Mouse (Mus musculus) MEL (cell line): Measurements from ENCODE around the gene Tmem121.

Experiments
- CTCF ChIP-seq, 3 experiments: IDR thresholded peaks in 2 of 3; conservative IDR thresholded peaks in 1 of 3; 2 replicates each; pipeline ENCODE4 v1.5.1; 2011 to 2012; ENCODE audit warnings: low read length in 3 of 3, low read depth in 2 of 3, mild to moderate bottlenecking in 2 of 3, improper control_type of control experiment in 1 of 3, inconsistent platforms in 1 of 3, mixed read lengths in 1 of 3, moderate library complexity in 1 of 3; ENCODE audit not compliant: control insufficient read depth in 1 of 3, insufficient read depth in 1 of 3, poor library complexity in 1 of 3, severe bottlenecking in 1 of 3
- GATA1 ChIP-seq: IDR thresholded peaks from 2 replicates; pipeline ENCODE4 v1.6.1; 2011; ENCODE audit warnings: low read depth, low read length, improper control_type of control experiment
- KAT2A ChIP-seq: conservative IDR thresholded peaks from 2 replicates; pipeline ENCODE4 v1.6.1; 2012; ENCODE audit warnings: low read depth, low read length, improper control_type of control experiment, inconsistent platforms
- ZNF384 ChIP-seq: IDR thresholded peaks from 2 replicates; pipeline ENCODE4 v1.6.1; 2012; ENCODE audit warnings: low read depth, mild to moderate bottlenecking, inconsistent platforms, low read length, improper control_type of control experiment

DNA sequence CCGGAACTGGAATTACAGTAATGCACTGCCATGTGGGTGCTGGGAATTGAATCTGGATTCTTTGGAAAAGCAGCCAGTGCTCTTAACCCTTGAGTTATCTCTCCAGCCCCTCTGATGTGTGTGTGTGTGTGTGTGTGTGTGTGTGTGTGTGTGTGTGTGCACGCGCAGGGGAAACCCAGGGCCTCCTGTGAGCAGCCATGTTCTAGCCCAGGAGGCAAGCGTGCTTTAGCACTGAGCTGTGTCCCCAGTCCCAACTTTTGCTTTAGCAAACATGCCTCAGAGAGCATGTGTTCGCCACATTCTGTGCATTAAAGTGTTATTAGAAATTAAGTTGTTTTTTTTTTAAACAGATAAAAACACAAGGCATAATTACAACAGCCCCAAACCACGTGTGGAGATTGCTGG is 39.0 kb downstream of the Tmem121 start:
- TF ChIP-seq CTCF (IDR thresholded peaks at IDR 0.05 in 2 of 3, conservative IDR thresholded peaks at IDR 0.05 in 1 of 3; ENCODE audit: control insufficient read depth in 1 of 3, insufficient read depth in 1 of 3, low read depth in 2 of 3, low read length in 3 of 3, poor library complexity in 1 of 3, severe bottlenecking in 1 of 3) (no peak), ZNF384 (no peak), GATA1 (no peak), KAT2A (no peak)
